Mouse (Mus musculus) layer of hippocampus, adult 8-10 months (tissue): ENCODE results near the gene Pam. TPM values are rescaled to one million over a fixed set of nuclear protein-coding genes. Genes with fewer than 3 reads are reported as not detected.

ENCODE experiments used
- DNase-seq, 2 experiments: peaks; one replicate each; pipeline ENCODE4 v3.0.0; 2022; ENCODE audit warnings: low spot score in 2 of 2
- total RNA-seq, 4 experiments: library from RNA; stranded (reverse); gene quantifications; 2 replicates each; pipeline ENCODE4 v1.2.4; 2022

Pam gene
- total RNA-seq, result 100 to 1,000 TPM; 190 to 224 (median 205) TPM

GRCm38 (mm10) chr1:98095246-98095990, at the start of gene Pam:
Gene Pam, minus strand, starts transcription at chr1:98095646.
- DNase-seq, result peak; percentile 50 to 60

- DNase-seq, result no peak
These were observed 49.4 kb upstream of the Pam start for GRCm38 (mm10) chr1:98144845-98145244.

- no peak for DNase-seq
These were observed 35.8 kb upstream of the Pam start for GRCm38 (mm10) chr1:98131244-98131643.

GRCm38 (mm10) chr1:98129561-98130347, 34.3 kb upstream of the Pam start:
- no peak for DNase-seq

- DNase-seq, result no peak
These were observed 33.7 kb upstream of the Pam start for GRCm38 (mm10) chr1:98129111-98129510.

GRCm38 (mm10) chr1:98128338-98129096, 33.1 kb upstream of the Pam start:
- no peak for DNase-seq

- DNase-seq, result no peak
These were observed 30.8 kb upstream of the Pam start for GRCm38 (mm10) chr1:98126268-98126667.

- no peak for DNase-seq
These were observed 29.3 kb upstream of the Pam start for GRCm38 (mm10) chr1:98124727-98125126.

- DNase-seq, result no peak
These were observed 24.1 kb upstream of the Pam start for GRCm38 (mm10) chr1:98119595-98119994.

GRCm38 (mm10) chr1:98107599-98107998, 12.2 kb upstream of the Pam start:
- DNase-seq, result no peak

- DNase-seq, result no peak
These were observed 4.0 kb upstream of the Pam start for GRCm38 (mm10) chr1:98099441-98099840.

- peak in 1 of 2 experiments; percentile 20 for DNase-seq
These were observed 2.7 kb upstream of the Pam start for GRCm38 (mm10) chr1:98097957-98098729.

- DNase-seq, result no peak
These were observed 1.0 kb upstream of the Pam start for GRCm38 (mm10) chr1:98096396-98096935.

- no peak for DNase-seq
These were observed 515 bp upstream of the Pam start for GRCm38 (mm10) chr1:98095991-98096330.

GRCm38 (mm10) chr1:98094811-98095245, 618 bp downstream of the Pam start:
- peak in 1 of 2 experiments; percentile 40 for DNase-seq

GRCm38 (mm10) chr1:98089336-98089975, 6.0 kb downstream of the Pam start:
- DNase-seq, result no peak

GRCm38 (mm10) chr1:98086456-98086855, 9.0 kb downstream of the Pam start:
- no peak for DNase-seq

- no peak for DNase-seq
These were observed 10.7 kb downstream of the Pam start for GRCm38 (mm10) chr1:98084596-98085274.

- DNase-seq, result no peak
These were observed 11.9 kb downstream of the Pam start for GRCm38 (mm10) chr1:98083508-98083907.

- DNase-seq, result no peak
These were observed 12.5 kb downstream of the Pam start for GRCm38 (mm10) chr1:98082988-98083387.
